Mouse (Mus musculus) thymus, postnatal 25 days (tissue): ENCODE results near the gene Bcas2.
"Not testable (repeated sequence)": the region's sequence is repeated elsewhere in the genome, so short reads cannot be mapped to it uniquely, and the experiment has no call there.

Experiments
- DNase-seq: peaks from one replicate; pipeline ENCODE4 v3.0.0; 2022

Gene Bcas2

DNA sequence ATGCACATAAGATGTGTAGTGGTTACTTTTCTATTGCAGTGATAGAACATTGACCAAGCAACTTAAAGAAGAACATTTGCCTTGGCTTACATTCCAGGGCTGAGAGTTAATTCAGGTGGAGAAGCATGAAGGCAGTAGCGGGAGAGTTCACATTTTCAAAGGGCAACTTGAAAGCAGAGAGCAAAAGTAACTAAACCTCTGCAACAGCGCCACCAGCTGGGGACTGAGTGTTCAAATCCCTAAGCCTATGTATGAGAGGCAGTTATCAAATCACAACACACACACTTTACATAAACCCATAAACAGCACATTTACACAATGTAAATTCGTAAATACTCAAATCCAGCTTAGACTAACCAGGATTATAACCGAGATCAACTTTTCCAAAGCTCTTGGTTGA, 1.7 kb upstream of the Bcas2 start:
- peak; percentile 85 for DNase-seq

DNA sequence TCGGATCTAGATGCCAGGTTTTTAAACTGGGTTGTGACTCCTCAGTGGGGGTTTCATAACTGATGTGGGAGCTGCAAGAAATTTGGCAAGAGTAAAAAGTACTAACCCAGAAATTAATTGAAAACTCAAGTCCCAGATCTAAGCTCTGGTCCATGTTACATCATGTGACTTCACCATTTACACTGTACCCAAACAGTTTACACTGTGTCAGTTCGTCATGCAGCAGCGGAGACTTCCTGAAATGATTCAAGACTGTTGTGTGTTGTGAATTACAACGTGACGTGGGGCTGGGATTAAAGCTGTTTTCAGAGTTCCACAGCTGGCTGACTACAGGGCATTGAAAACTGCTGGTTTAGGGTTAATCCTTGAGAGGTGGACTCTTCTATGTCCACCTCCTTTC, 1.2 kb downstream of the Bcas2 start:
- DNase-seq: no peak

DNA sequence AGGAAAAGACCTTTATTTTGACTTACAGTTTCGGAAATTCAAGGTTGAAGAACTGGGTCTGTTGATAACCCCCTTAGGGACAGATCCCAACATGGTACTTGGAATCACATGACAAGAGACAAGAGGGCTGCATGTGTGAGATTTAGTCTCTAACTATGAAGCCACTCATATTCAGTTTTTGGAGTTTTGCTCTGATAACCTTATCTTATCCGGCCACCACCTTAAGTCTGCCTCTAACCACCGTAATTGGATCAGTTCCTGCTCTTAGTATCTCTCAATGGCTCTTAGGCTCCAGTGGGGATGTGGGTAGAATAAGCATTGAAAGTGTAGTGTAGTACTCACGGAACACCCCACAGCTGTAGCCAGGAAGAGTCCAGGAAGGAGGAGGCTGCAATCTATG, 5.3 kb downstream of the Bcas2 start:
- DNase-seq: no peak

DNA sequence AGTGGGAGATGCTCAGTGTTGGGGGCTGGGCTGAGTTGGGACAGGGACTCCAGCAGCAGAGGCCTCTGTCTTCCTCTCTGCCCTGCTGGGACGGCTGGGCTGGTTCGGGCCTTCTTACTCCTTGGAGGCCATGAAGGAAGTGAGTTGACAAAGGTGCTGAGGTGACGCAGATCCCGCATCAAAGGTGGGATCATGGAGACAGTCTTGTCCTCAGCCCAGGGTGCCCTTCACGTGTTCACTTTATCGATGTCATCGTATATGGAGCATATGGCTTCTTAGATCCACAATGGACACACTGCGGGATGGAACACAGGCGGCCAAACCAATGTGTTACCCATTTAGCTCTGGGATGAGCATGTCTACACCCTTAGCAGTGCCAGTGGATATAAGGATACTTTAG, 8.1 kb downstream of the Bcas2 start:
- no peak for DNase-seq

DNA sequence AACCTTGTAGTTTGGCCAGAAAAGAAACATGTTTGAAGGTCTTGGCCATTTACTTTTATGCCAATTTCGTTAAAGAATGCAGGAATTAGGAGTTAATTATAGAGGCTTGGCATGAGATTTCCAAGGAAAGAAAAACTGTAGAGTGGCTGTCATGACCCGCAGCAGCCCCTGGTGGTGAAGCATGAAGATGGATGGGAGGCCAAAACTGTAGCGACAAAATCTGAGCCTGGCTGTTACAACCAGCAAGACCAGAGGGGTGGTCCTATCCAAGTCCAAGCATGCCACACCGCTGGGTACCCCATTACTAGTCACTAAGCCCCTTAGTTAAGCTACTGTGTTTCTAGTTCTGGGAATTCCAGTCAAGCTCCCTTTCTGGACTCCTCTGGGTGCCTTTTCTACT, 9.7 kb downstream of the Bcas2 start:
- DNase-seq: no peak

DNA sequence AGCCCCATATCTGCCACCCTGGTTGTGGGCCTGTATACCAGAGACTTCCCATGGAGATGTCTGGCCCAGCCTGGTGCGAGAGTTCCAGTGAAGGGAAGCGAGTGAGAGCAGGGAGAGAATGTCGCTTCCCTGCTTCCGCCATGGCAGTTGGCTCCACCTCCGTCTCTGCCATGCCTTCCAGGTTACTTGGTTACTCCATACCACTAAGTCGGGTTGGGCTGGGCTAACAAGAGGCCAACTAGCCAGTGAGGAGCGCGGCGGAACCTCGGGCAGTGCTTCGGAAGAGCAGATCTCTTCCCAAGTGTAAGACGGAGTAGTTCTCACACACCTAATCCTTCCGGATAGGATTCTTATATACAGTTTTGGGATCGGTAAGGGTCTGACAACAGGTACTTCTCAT, 11.4 kb downstream of the Bcas2 start:
- DNase-seq: no peak

DNA sequence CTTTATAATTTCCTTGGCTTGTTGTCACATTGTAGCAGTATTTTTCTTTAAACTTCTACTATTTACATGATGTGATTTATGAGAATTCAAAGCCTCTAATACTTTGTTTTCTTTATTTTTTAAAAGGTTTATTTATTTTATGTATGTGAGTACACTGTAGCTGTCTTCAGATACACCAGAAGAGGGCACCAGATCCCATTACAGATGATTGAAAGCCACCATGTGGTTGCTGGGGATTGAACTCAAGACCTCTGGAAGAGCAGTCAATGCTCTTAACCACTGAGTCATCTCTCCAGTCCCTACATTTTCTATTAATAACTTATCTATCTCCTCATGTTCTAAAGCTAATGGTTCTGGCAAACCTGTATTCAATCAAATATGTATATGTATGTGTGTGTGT, 13.0 kb downstream of the Bcas2 start:
- not testable (repeated sequence) for DNase-seq

DNA sequence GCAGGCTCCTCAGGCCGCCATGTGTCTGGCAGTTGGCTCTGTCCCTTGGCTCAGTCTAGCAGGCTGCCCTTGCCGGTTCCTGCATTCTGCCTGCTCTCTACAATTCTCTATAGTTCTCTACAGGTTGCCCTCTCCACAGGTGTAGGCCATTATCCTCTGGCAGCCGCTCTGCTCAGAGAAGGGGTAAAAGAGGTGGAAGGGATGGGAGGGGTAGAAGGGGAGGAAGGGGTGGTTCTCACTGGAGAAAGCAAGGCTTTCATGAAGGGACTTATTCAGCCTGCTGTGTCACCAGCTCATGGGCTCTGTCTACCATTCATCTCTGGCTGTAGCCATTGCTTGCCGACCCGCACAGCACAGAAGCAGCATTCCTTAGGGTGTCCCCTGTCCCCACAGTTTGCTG, 17.0 kb downstream of the Bcas2 start:
- DNase-seq: no peak

DNA sequence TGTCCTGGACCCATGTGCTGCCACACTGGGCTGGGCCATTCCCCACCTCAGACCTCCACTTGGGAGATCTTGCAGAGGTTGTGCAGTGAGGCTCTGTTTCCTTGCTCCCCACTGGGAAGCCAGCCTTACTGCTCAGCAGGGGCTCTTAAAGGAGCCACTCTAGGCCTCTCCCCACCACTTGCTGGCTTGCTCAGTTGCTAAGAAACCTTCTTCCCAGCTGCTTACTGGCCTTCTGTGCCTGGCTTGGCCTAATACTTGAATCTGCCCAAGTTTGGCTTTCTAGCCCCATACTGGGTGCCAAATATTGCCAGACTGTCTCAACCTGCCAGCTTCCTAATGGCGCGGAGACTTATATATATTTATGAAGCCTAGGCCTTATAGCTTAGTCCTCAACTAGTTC, 17.4 kb downstream of the Bcas2 start:
- no peak for DNase-seq

DNA sequence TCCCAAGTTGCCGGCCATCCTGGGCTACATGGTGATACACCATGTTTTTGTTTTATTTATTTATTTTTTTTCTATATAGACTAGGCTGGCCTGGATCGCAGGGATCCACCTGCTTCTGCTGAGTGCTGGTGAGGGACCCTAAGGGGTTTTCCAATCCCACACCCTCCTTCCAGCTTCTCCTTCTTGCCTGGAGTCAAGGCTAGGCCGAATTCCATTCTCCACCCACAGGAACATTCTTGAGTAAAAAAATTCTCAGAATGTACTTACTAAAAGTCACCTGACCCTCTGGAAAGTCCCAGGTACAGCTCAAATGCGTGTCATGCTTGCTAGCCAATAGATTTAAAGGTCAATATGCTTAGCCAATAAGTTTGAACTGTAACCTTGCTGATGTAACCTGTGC, 20.7 kb downstream of the Bcas2 start:
- DNase-seq: no peak

DNA sequence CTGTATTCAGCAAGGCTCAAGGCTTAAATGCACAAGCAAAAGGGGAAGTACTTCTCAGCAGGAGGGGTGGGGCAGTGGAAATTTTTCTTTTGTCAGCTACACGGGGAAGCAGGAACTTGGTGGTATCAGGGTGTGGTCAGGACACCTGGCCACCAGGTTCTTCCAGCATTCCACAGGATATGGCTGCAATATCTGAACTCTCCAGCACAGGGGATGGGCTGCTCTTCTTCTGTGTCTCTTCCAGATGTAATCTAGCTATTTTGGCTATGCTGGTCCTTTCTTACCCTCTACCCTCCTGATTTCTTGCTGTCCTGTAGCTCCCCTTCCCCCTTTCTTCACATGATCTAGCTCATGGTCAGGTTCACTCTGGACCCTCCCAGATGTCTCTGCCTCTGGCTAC, 21.7 kb downstream of the Bcas2 start:
- DNase-seq: no peak

DNA sequence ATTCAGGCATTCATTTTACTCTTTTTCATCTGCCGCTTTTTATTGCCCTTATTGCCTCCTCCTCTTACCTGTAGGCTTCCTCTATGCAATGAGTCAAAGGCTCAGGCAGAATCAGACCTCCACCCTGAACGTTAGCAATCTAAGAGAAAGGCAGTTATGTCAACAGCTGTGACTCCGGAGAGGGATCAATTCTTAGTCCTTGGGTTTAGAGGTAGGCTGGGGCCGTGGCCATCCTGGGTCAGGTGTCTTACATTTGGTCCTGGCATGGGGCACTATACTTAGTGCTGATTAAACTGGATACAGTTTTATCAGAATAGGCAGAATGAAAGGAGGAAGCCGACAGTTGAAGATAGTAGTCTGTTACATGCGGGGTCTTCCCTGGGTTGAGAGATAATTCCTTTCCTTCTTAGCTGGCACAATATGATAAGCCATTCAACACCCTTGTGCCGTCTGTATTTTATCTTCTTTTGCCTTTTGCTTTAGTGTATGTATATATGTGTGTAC, 24.9 kb downstream of the Bcas2 start:
- DNase-seq: no peak

DNA sequence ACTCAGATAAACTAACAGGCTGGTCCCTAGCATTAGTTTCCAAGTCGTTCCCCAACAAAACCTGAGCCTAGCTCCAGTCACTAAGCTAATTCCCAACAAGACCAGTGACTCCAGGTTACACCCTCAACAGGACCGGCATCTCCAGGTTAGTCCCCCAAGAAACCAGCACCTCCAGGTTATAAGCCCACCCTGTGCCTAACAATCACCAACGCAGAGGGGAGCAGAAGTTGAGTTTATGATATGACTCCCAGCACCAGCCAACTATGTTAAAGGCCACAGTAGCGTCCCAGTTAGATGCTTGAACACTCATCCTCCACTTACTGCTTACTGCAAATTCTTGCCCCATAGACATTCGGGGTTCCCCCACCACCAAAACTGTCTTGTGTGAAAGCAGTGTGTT, 27.9 kb downstream of the Bcas2 start:
- DNase-seq: no peak

DNA sequence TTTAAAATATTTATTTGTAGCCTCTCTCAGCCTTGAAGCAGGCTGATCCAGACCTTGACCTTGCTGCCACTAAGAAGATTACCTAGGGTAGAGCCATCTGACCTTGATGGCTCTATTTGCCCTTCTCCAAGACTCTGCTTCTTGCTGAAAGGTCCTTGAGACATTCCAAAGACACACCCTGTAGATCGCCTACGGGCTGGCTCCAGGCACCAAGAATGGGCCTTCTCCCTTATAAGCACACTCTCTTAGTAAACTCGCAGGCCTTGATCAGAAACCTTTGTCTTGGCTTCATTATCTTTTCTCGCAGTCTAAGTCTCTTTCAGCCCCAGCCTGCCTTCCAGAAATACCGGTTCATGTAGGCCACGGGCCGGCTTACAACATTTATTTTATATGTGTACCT, 29.6 kb downstream of the Bcas2 start:
- DNase-seq: not testable (repeated sequence)

DNA sequence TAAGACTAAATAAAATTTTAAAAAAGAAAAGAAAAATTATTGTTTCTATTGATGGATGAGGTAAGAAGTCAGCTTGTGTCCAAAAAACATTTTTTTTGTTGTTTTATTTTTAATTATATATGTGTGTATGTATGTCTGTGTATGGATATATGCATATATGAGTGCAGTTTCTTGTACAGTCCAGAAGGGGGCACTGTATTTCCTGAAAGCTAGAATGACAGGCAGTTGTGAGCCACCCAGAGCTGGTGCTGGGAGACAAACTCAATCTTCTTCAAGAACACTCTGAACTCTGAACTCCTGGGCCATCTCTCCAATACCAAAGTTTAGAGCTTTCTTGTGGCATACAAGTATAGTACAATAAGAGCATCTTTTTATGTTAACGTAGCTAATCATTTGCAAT, 32.1 kb downstream of the Bcas2 start:
- DNase-seq: no peak

DNA sequence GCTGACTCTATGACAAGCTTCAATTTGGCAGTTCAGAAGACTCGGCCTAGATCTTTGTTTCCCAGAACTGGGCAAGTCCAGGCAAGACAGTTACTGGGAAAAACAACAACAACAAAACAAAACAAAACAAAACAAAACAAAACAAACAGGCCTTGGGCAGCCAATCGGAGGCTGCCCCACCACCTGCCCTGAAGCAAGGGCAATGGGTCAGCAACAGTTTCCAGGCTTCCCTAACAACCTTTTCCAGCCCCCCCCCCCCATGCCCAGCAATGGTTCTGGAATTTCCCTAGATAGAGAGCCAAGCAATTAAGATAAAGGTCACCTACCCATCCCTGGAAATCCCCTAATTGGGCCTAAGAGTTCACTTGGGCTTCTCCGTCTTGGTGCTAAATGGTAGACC, 33.0 kb downstream of the Bcas2 start:
- no peak for DNase-seq

DNA sequence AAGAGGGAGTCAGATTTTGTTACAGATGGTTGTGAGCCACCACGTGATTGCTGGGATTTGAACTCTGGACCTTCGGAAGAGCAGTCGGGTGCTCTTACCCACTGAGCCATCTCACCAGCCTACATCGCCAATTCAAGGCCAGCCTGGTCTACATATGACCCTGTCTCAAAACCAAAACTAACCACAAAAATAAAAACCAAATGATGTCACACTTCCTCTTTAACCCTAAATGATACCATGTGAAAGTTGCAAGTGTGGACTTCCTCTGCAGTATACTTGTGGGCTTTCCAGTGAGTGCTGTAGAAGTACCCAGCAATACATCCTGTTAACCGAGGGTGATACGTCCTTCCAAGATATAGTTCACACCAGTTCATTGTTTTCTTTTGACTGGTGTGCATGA, 34.9 kb downstream of the Bcas2 start:
- DNase-seq: no peak

DNA sequence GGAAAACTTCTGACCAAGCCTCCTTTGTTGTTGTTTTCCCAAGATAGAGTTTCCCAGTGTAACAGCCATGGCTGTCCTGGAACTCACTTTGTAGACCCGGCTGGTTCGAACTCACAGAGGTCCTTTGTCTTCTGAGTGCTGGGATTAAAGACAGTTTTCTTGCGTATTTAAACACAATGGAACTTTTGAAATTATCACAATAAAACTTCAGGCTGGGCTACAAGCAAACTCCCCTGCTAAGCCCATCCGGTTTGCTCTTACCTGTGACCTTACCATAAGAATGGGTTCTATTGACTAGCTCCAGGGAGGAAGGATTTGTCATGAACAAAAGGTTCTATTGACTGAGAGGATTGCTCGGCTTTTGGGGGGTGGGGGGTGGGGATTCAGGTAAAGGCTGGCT, 36.3 kb downstream of the Bcas2 start:
- no peak for DNase-seq

DNA sequence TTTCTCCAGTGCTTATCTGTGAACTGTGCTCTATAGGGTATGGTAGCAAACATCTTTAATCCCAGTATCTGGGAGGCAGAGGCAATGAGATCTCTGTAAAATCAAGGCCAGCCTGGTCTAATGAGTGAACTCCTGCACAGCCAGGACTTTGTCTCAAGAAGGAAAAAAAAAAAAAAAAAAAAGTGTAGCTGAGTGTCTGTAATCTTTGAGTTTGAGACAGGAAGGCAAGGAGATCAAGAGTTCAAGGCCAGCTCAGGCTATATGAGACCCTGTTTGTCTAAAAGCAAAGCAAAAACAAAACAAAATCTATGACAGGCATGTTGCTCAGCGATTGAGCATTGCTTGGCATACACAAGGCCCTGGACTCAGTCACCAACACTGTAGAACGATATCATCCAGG, 36.8 kb downstream of the Bcas2 start:
- DNase-seq: no peak

DNA sequence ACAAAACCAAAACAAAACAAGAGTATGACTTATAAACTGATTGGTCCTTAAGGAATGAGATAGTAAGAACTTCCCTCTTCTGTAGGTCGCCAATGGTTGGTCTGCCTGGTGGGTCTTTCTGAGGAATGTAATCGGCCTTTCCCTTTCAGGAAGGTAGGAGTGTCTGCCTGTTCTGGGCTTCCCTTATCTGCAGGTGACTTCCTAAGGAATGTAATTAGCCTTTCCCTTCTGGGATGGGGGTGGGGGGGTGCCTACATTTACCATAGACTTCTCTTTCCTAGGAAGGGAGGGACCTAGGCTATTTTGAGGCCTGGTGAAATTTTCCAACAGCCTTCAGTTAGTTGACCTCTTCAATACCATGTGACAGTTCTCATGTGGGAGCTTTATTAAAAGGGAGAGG, 39.6 kb downstream of the Bcas2 start:
- DNase-seq: no peak

DNA sequence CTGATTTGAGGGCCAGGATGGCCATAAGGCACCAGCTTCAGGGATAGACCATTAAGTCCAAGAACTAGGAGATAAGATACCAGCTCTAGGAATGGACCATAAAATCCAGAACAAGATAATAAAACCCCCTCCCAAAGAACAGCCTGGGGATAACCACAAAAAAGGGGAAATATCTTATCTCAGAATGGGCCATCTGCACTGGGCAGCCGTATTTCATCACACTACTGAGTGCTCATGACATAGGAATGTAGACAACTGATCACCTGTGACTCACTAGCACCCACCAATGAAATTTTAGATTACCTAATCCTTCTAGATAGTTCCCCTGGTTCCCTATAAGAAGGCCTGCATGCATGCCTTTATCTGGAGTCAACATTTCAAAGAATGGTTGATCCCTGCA, 40.7 kb downstream of the Bcas2 start:
- no peak for DNase-seq

DNA sequence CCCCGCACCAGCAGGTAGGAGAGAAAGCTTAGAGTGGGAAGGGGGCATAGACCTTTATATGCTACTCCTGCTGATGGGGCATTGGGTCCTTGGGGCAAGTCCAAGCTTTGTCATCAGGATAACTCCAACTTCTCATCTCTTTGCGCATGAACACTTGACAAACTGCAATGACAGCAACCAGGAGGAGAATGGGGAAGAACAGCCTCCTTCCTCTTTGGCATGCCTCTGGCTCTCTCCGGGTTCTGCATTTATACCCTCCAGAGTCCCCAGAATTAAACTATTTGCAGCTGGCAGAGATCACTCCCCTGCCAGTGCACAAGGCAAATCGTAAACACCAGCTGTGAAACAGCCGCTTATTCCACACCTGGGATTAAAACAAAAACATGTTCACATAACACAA, 42.1 kb downstream of the Bcas2 start:
- DNase-seq: no peak

DNA sequence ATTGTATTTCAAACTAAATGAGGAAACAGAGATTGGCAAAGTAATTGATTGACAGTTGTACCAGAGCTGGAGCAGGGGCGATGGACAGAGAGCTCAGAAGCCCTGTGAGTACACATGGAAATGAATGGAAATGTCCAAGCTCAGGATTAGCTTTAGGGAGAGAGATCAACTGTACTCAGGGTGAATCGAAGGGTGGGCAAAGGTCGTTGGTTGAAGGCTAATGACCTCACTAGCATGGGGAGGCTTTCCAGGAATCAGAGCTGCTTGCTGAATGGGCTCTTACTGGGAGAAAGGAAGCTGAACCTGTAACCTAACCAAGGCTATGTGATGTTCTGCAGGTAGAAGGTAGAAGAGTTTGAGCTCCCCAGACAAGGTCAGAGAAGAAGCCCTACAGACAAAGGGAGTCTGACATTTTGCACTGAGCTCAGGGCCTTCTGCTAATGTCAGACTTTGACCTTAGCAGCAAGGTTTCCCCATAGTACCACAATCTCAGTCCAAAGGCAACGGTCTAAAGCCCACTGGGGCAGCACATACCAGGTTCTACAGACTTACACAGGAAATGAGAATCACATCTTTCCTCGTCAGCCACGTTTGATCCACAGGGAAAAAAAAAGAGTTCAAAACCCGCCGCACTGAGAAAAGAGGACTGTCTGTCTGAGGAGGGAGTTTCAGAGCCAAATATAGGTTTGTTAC, 43.3 kb downstream of the Bcas2 start:
- DNase-seq: no peak

DNA sequence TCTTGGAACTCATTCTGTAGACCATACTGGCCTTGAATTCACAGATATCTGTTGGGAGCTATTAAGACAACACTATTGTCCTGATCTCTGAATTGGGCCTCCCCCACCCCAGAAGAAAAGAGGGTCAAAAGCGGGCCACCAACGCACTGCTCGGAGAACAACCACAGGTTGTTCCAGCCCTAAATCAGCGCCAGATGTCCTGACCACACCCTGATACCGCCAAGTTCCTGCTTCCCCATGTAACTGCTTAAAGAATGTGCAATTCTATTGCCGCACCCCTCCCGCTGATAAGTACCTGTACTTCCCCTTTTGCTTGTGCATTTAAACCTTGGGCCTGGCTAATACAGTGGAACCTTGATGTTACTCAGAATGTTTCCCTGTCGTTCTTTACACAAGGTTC, 43.9 kb downstream of the Bcas2 start:
- not testable (repeated sequence) for DNase-seq

DNA sequence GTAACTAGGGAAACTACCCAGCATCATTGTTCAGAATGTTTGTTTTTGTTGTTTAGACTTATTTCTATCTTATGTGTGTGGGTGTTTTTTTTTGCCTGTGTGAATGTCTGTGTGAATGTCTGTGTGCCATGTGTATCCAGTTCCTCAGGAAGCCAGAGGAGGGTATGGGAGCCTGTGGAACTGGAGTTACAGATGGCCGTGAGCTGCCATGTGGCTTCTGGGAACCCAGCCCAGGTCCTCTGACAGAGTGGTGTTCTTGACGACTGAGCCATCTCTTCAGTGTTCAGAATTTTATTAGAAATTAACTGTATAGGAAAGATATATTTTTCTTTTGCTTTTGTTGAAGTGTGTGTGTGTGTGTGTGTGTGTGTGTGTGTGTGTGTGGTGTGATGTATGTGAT, 50.0 kb downstream of the Bcas2 start:
- DNase-seq: no peak

DNA sequence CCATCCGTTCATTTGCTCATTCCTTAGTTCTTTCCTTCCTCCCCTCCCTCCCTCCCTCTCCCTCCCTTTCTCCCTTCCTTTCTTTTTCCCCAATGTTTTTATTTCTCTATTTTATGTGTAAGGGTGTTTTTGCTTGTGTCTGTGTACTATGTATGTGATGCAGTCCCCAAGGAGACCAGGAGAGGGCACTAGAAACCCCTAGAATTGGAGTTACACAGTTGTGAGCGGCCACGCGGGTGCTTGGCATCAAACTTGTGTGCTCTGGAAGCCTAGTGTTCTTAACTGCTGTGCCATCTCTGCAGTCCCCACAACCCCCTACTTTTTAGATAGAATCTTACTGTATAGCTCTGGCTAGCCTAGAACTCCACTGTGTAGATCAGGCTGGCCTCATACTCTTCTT, 52.3 kb downstream of the Bcas2 start:
- DNase-seq: peak; percentile 60
